Mouse (Mus musculus) embryo, embryonic 9.5 days (tissue): ENCODE data around the gene Slc37a4.
"Not testable (repeated sequence)": the region's sequence is repeated elsewhere in the genome, so short reads cannot be mapped to it uniquely, and the experiment has no call there.

Experiments
- DNase-seq: peaks from one replicate; pipeline ENCODE4 v3.0.0-alpha.2; 2017; ENCODE audit errors: extremely low spot score

Slc37a4 gene

GRCm38 (mm10) chr9:44398551-44398950, 1.9 kb downstream of the Slc37a4 start:
- DNase-seq = no peak

- no peak for DNase-seq
Measured at GRCm38 (mm10) chr9:44399114-44399794, 2.6 kb downstream of the Slc37a4 start.

GRCm38 (mm10) chr9:44399795-44400114, 3.1 kb downstream of the Slc37a4 start:
- no peak for DNase-seq

- DNase-seq = no peak
Measured at GRCm38 (mm10) chr9:44401081-44401480, 4.4 kb downstream of the Slc37a4 start.

- no peak for DNase-seq
Measured at GRCm38 (mm10) chr9:44405011-44405410, 8.4 kb downstream of the Slc37a4 start.

GRCm38 (mm10) chr9:44406906-44407751, 10.5 kb downstream of the Slc37a4 start, which contains the start of the genes Rps25 and Trappc4:
Gene Rps25 (plus strand): TSS chr9:44407139.
Gene Trappc4 (minus strand): TSS chr9:44407600.
- peak; percentile 97 for DNase-seq

- DNase-seq = no peak
Measured at GRCm38 (mm10) chr9:44407752-44408097, 11.1 kb downstream of the Slc37a4 start.

GRCm38 (mm10) chr9:44408693-44409092, 12.0 kb downstream of the Slc37a4 start:
- DNase-seq = not testable (repeated sequence)

GRCm38 (mm10) chr9:44410647-44411336, 14.1 kb downstream of the Slc37a4 start:
- no peak for DNase-seq

- no peak for DNase-seq
Measured at GRCm38 (mm10) chr9:44411601-44412130, 15.0 kb downstream of the Slc37a4 start.

GRCm38 (mm10) chr9:44412306-44412705, 15.7 kb downstream of the Slc37a4 start:
- DNase-seq = no peak

- no peak for DNase-seq
Measured at GRCm38 (mm10) chr9:44412781-44413180, 16.1 kb downstream of the Slc37a4 start.

GRCm38 (mm10) chr9:44417156-44417891, 20.7 kb downstream of the Slc37a4 start:
- no peak for DNase-seq

GRCm38 (mm10) chr9:44417892-44418363, 21.3 kb downstream of the Slc37a4 start:
- DNase-seq = peak; percentile 94

- no peak for DNase-seq
Measured at GRCm38 (mm10) chr9:44418519-44419385, 22.1 kb downstream of the Slc37a4 start, which contains the start of gene Ccdc84. Gene Ccdc84 (minus strand): TSS chr9:44418569.

- not testable (repeated sequence) for DNase-seq
Measured at GRCm38 (mm10) chr9:44419730-44420129, 23.1 kb downstream of the Slc37a4 start.

GRCm38 (mm10) chr9:44420280-44420898, 23.7 kb downstream of the Slc37a4 start:
- no peak for DNase-seq

GRCm38 (mm10) chr9:44423576-44423975, 26.9 kb downstream of the Slc37a4 start:
- no peak for DNase-seq

- no peak for DNase-seq
Measured at GRCm38 (mm10) chr9:44432577-44433185, 36.0 kb downstream of the Slc37a4 start.
